Mouse (Mus musculus) heart, postnatal 0 days (tissue): ENCODE data around the gene Defb33.

ENCODE experiments used
- CTCF ChIP-seq: IDR thresholded peaks from 2 replicates; pipeline ENCODE4 v1.5.1; 2016; ENCODE audit warnings: antibody characterized with exemption, control low read depth, low read depth
- EP300 ChIP-seq: IDR thresholded peaks from 2 replicates; pipeline ENCODE4 v1.6.1; 2016; ENCODE audit warnings: antibody characterized with exemption, low read depth

DNA sequence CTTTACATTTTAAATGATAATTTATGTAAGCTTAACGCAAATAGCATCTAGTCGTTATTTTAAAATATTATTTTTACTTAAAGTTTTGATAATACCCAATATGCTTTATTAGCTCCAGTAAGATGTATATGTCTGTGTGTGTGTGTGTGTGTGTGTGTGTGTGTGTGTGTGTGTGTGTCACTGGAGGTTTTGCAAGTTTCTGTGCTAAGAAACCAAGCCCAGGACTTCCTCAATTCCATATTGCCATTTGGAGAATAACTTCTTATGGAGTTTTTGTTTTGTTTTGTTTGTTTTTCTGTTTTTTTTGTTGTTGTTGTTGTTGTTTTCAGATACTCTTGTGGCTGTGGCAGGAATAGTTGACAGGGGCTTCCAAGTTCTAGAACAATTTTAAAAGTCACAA lies 14.7 kb downstream of the Defb33 start:
- no peak for TF ChIP-seq CTCF
- TF ChIP-seq EP300 = no peak
